ENCODE assay signal across 44 mouse cellular contexts in the genomic region with DNA sequence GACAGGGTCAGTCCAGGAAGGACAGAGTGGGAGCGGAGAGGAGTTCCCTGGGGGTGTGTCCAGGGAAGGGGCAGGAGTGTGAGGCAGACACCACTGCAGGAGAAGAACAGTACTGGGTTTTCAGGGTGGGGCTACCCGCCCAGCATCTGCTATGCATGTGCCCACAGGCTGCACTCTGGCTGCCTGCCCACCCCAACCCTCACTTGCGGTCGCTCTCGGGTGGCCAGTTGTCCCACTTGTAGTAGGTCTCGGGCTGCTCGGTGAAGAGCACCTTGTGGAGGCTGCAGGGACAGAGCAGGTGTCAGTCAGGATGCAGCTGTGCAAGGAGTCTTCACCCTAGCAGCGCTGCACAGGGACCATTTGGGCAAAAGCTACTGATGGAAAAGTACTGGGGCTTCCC. TPM values are rescaled to one million over a fixed set of nuclear protein-coding genes. Genes with fewer than 3 reads are reported as not detected.
"Had no signal": no experiment of that assay in that cellular context is flagged by ENCODE, and none has a peak within 500 bp of the region (broad histone marks: within the 10 kb centered on the region; RNA-seq: fewer than 3 reads in every experiment).

No protein-coding gene starts in this region.

- H3K27me3 ChIP-seq: limb, embryonic 12.5 days; limb, embryonic 13.5 days; limb, embryonic 15.5 days; liver, embryonic 12.5 days; liver, embryonic 13.5 days; liver, embryonic 15.5 days; lung, embryonic 15.5 days; megakaryocyte, embryonic 14.5 days; midbrain, embryonic 12.5 days; midbrain, embryonic 13.5 days; midbrain, embryonic 15.5 days; neural tube, embryonic 12.5 days had no signal

- H3K9me3 ChIP-seq: limb, embryonic 10.5 days; limb, embryonic 12.5 days; limb, embryonic 13.5 days; limb, embryonic 15.5 days; liver, embryonic 12.5 days; liver, embryonic 13.5 days; liver, embryonic 15.5 days; lung, embryonic 15.5 days; megakaryocyte, embryonic 14.5 days; midbrain, embryonic 10.5 days; midbrain, embryonic 12.5 days; midbrain, embryonic 13.5 days; midbrain, embryonic 15.5 days; neural tube, embryonic 12.5 days had no signal

- ATAC-seq: liver, embryonic 12.5 days; liver, postnatal 0 days; lung, postnatal 0 days; midbrain, embryonic 13.5 days; midbrain, embryonic 15.5 days; midbrain, embryonic 16.5 days had no signal

- H3K9ac ChIP-seq: limb, embryonic 12.5 days; limb, embryonic 13.5 days; limb, embryonic 15.5 days; liver, embryonic 12.5 days; liver, embryonic 13.5 days; liver, embryonic 14.5 days; liver, embryonic 15.5 days; liver, postnatal 0 days; lung, embryonic 14.5 days; lung, embryonic 15.5 days; midbrain, embryonic 12.5 days; midbrain, embryonic 13.5 days; midbrain, embryonic 15.5 days; neural tube, embryonic 12.5 days had no signal

- H3K27ac ChIP-seq: left cerebral cortex, adult 2 months; limb, embryonic 10.5 days; limb, embryonic 12.5 days; limb, embryonic 13.5 days; limb, embryonic 15.5 days; liver, embryonic 12.5 days; liver, embryonic 13.5 days; liver, embryonic 14.5 days; liver, embryonic 15.5 days; lung, embryonic 15.5 days; macrophage; midbrain, embryonic 10.5 days; midbrain, embryonic 12.5 days; midbrain, embryonic 13.5 days; midbrain, embryonic 15.5 days; neural tube, embryonic 12.5 days had no signal

- H3K4me1 ChIP-seq: limb, embryonic 10.5 days; limb, embryonic 12.5 days; limb, embryonic 13.5 days; limb, embryonic 15.5 days; liver, embryonic 12.5 days; liver, embryonic 13.5 days; liver, embryonic 15.5 days; lung, embryonic 15.5 days; midbrain, embryonic 10.5 days; midbrain, embryonic 12.5 days; midbrain, embryonic 13.5 days; midbrain, embryonic 15.5 days; neural tube, embryonic 12.5 days had no signal

- DNase-seq: left cerebral cortex, postnatal 4 days; liver; liver, embryonic 13.5 days; liver, postnatal 0 days; lung, adult 18-20 months; lung, adult 2 months; lung, embryonic 14.5 days; lung, postnatal 10 days; lung, postnatal 14 days; lung, postnatal 36 days; lung, postnatal 4 days had no signal

- H3K4me2 ChIP-seq: limb, embryonic 12.5 days; limb, embryonic 13.5 days; limb, embryonic 15.5 days; liver, embryonic 11.5 days; liver, embryonic 12.5 days; liver, embryonic 13.5 days; liver, embryonic 15.5 days; lung, embryonic 14.5 days; lung, embryonic 15.5 days; midbrain, embryonic 12.5 days; midbrain, embryonic 13.5 days; midbrain, embryonic 15.5 days; neural tube, embryonic 12.5 days had no signal

- H3K4me3 ChIP-seq: left cerebral cortex, adult 2 months; limb, embryonic 10.5 days; limb, embryonic 12.5 days; limb, embryonic 13.5 days; limb, embryonic 15.5 days; liver, embryonic 12.5 days; liver, embryonic 13.5 days; liver, embryonic 15.5 days; lung, embryonic 15.5 days; megakaryocyte, embryonic 14.5 days; midbrain, embryonic 10.5 days; midbrain, embryonic 12.5 days; midbrain, embryonic 13.5 days; midbrain, embryonic 15.5 days; neural tube, embryonic 12.5 days had no signal

RNA-seq across cellular contexts. Expression of gene Tmem184a, which starts 51.5 kb away (rescaled TPM):
- total RNA-seq: megakaryocyte progenitor cell, adult 5-6 weeks; megakaryocyte, adult 5-6 weeks; midbrain, postnatal 0 days had no signal
- polyA plus RNA-seq: macrophage had no signal

RNA-seq across cellular contexts. Expression of gene Gm26938, which starts 58.0 kb away (rescaled TPM):
- total RNA-seq: left cerebral cortex, adult 2 months; left cerebral cortex, adult 8-10 months; left cerebral cortex, postnatal 10 days; left cerebral cortex, postnatal 14 days; left cerebral cortex, postnatal 25 days; left cerebral cortex, postnatal 36 days; left cerebral cortex, postnatal 4 days; liver, adult 2 months; megakaryocyte progenitor cell, adult 5-6 weeks; megakaryocyte-erythroid progenitor cell, adult 5-6 weeks; monocyte, adult 5-6 weeks had no signal
- polyA plus RNA-seq: limb, embryonic 10.5 days; limb, embryonic 11.5 days; limb, embryonic 13.5 days; limb, embryonic 14.5 days; limb, embryonic 15.5 days; liver, adult 2 months; liver, embryonic 11.5 days; liver, embryonic 12.5 days; liver, embryonic 13.5 days; liver, embryonic 14.5 days; liver, embryonic 15.5 days; liver, postnatal 0 days; lung, adult 2 months; lung, embryonic 14.5 days; lung, embryonic 15.5 days; lung, embryonic 16.5 days; lung, postnatal 0 days; macrophage; midbrain, embryonic 10.5 days; midbrain, embryonic 12.5 days; midbrain, embryonic 13.5 days; midbrain, embryonic 15.5 days; midbrain, embryonic 16.5 days; midbrain, postnatal 0 days; neural tube, embryonic 12.5 days had no signal
